Mouse (Mus musculus): ENCODE results near the gene Necap1.

Gene Necap1

GRCm38 (mm10) chr6:122873871-122874719 is at the start of gene Necap1:
TSS of gene Necap1 (plus strand) at chr6:122874474.
- peak; percentile 97 for DNase-seq

GRCm38 (mm10) chr6:122825166-122825565 is 49.1 kb upstream of the Necap1 start:
- DNase-seq, result no peak

GRCm38 (mm10) chr6:122825923-122826742 is 48.1 kb upstream of the Necap1 start:
- DNase-seq, result peak; percentile 83

- peak; percentile 39 for DNase-seq
These were observed 46.2 kb upstream of the Necap1 start for GRCm38 (mm10) chr6:122828086-122828485.

GRCm38 (mm10) chr6:122832880-122833279 is 41.4 kb upstream of the Necap1 start:
- no peak for DNase-seq

- no peak for DNase-seq
These were observed 39.9 kb upstream of the Necap1 start for GRCm38 (mm10) chr6:122834365-122834764.

- no peak for DNase-seq
These were observed 37.3 kb upstream of the Necap1 start for GRCm38 (mm10) chr6:122836974-122837373.

- no peak for DNase-seq
These were observed 36.7 kb upstream of the Necap1 start for GRCm38 (mm10) chr6:122837539-122837938.

- no peak for DNase-seq
These were observed 30.5 kb upstream of the Necap1 start for GRCm38 (mm10) chr6:122843759-122844158.

- DNase-seq, result no peak
These were observed 21.6 kb upstream of the Necap1 start for GRCm38 (mm10) chr6:122852696-122853095.

- no peak for DNase-seq
These were observed 19.7 kb upstream of the Necap1 start for GRCm38 (mm10) chr6:122854552-122854951.

GRCm38 (mm10) chr6:122855955-122856354 is 18.3 kb upstream of the Necap1 start, which contains the start of gene C3ar1:
TSS of gene C3ar1 (minus strand) at chr6:122856161.
- no peak for DNase-seq

GRCm38 (mm10) chr6:122862434-122862833 is 11.8 kb upstream of the Necap1 start:
- DNase-seq, result no peak

- no peak for DNase-seq
These were observed 11.4 kb upstream of the Necap1 start for GRCm38 (mm10) chr6:122862871-122863270.

GRCm38 (mm10) chr6:122867914-122868313 is 6.4 kb upstream of the Necap1 start:
- no peak for DNase-seq

GRCm38 (mm10) chr6:122869846-122870245 is 4.4 kb upstream of the Necap1 start:
- DNase-seq, result no peak

GRCm38 (mm10) chr6:122872800-122873199 is 1.5 kb upstream of the Necap1 start:
- no peak for DNase-seq

- peak; percentile 31 for DNase-seq
These were observed 581 bp downstream of the Necap1 start for GRCm38 (mm10) chr6:122874720-122875389.

- DNase-seq, result no peak
These were observed 5.0 kb downstream of the Necap1 start for GRCm38 (mm10) chr6:122879141-122879735.

GRCm38 (mm10) chr6:122879781-122880505 is 5.7 kb downstream of the Necap1 start:
- DNase-seq, result no peak

GRCm38 (mm10) chr6:122881287-122881686 is 7.0 kb downstream of the Necap1 start:
- DNase-seq, result no peak

- DNase-seq, result no peak
These were observed 9.3 kb downstream of the Necap1 start for GRCm38 (mm10) chr6:122883603-122884002.
